Mouse (Mus musculus) kidney, adult 2 months (tissue): ENCODE data around the gene Nfam1.

Experiments
- CTCF ChIP-seq: fragments of 200-500 bp; conservative IDR thresholded peaks from 2 replicates; pipeline ENCODE4 v1.5.1; 2011; ENCODE audit warnings: low read depth, mild to moderate bottlenecking, control low read depth, low read length, moderate library complexity, mixed read lengths; ENCODE audit not compliant: insufficient read depth, insufficient read length
- POLR2A ChIP-seq: fragments of 200-500 bp; IDR thresholded peaks from one replicate; pipeline ENCODE4 v1.6.1; 2011; ENCODE audit warnings: low read depth, low read length, control low read depth

DNA sequence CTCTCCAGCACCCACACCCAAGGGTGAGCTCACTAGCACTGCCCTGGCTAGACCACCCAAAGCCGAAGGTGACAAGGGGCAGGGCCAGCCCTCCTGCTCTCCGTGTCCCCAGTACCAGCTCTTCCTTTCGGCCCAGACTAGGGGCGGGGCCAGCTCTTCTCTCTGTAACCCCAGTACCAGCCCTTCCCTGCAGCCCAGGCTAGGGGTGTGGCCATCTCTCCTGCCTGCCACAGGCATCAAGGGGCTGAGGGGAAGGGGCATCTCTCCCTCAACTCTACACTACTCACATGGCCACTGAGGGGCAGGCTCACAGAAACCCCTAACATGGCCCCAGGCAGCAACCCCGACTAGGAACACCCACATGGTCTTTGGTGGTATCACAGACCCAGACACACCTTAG lies 28.6 kb upstream of the Nfam1 start:
- no peak for TF ChIP-seq CTCF
- no peak for TF ChIP-seq POLR2A
